Mouse (Mus musculus): ENCODE results near the gene Fstl3.

GRCm38 (mm10) chr10:79769329-79769728, 7.7 kb upstream of the Fstl3 start:
- TF ChIP-seq CTCF (conservative IDR thresholded peaks at IDR 0.05; ENCODE audit: insufficient read depth, insufficient read length, low read depth, low read length) (no peak), POLR2A (IDR thresholded peaks at IDR 0.05; ENCODE audit: low read depth, low read length) (no peak)

All from kidney, adult 2 months (tissue).